Comparison of ENCODE assay signal across 12 mouse cellular contexts in genomic region chr11:81897547-81898354, GRCm38 (mm10). TPM values are rescaled to one million over a fixed set of nuclear protein-coding genes. Genes with fewer than 3 reads are reported as not detected.
A peak's percentile ranks its signal among the peaks of the same experiment; 100 is the strongest.
DNase-seq lines count a peak whose midpoint lies in the region; ATAC-seq and TF ChIP-seq lines count a peak whose summit lies in the region.
"Had no signal": no experiment of that assay in that cellular context is flagged by ENCODE, and none has a peak within 500 bp of the region (broad histone marks: within the 10 kb centered on the region; RNA-seq: fewer than 3 reads in every experiment).

No protein-coding gene starts in this region.

- H3K27ac ChIP-seq in forebrain, embryonic 11.5 days (ENCODE audit: low read depth, low read length) = no peak overlapping the region
- peak overlapping the region; percentile 82 for H3K27ac ChIP-seq in neural tube, embryonic 13.5 days (replicated peaks)
- no peak overlapping the region for H3K27ac ChIP-seq in liver, postnatal 0 days (ENCODE audit: low read depth)
- H3K27ac ChIP-seq: embryonic facial prominence, embryonic 15.5 days; macrophage had no signal

- no peaks in the 10 kb centered on the region for H3K9me3 ChIP-seq in forebrain, embryonic 11.5 days (ENCODE audit: control insufficient read depth, low read length)
- H3K9me3 ChIP-seq in neural tube, embryonic 13.5 days = no peaks in the 10 kb centered on the region
- no peaks in the 10 kb centered on the region for H3K9me3 ChIP-seq in liver, postnatal 0 days (ENCODE audit: low read length)
- H3K9me3 ChIP-seq: embryonic facial prominence, embryonic 15.5 days had no signal

- peak; percentile 16 for DNase-seq in adrenal gland, postnatal 25 days
- DNase-seq in forebrain, embryonic 11.5 days (ENCODE audit: low spot score) = no peak
- peak; percentile 44 to 59 for DNase-seq in layer of hippocampus, adult 18-20 months (ENCODE audit: low spot score in 2 of 2)
- DNase-seq in lung, postnatal 4 days = no peak
- no peak for DNase-seq in urinary bladder, postnatal 4 days (ENCODE audit: low spot score in 2 of 2)
- DNase-seq in liver, postnatal 0 days = no peak
- DNase-seq in liver = no peak
- DNase-seq: kidney, adult 9 months had no signal

- no peak for ATAC-seq in forebrain, embryonic 11.5 days (replicated peaks; ENCODE audit: low FRiP score)
- peak; percentile 79 for ATAC-seq in neural tube, embryonic 13.5 days (ENCODE audit: low read depth)
- ATAC-seq in liver, postnatal 0 days = no peak

- H3K4me2 ChIP-seq in forebrain, embryonic 11.5 days (ENCODE audit: low read depth, low read length, severe bottlenecking) = no peak overlapping the region
- no peak overlapping the region for H3K4me2 ChIP-seq in neural tube, embryonic 13.5 days
- no peak overlapping the region for H3K4me2 ChIP-seq in liver, postnatal 0 days (ENCODE audit: low read depth, low read length)
- H3K4me2 ChIP-seq: embryonic facial prominence, embryonic 15.5 days had no signal

- TF ChIP-seq EP300 in liver, postnatal 0 days (IDR thresholded peaks at IDR 0.05; ENCODE audit: low read depth) = no peak

- no peaks in the 10 kb centered on the region for H3K27me3 ChIP-seq in forebrain, embryonic 11.5 days (ENCODE audit: control insufficient read depth, insufficient read depth, low read length)
- no peaks in the 10 kb centered on the region for H3K27me3 ChIP-seq in neural tube, embryonic 13.5 days
- no peaks in the 10 kb centered on the region for H3K27me3 ChIP-seq in liver, postnatal 0 days (ENCODE audit: insufficient read depth, low read length)
- H3K27me3 ChIP-seq: embryonic facial prominence, embryonic 15.5 days had no signal

- 3% methylated on average over 8 of the region's 8 CpGs for WGBS in forebrain, embryonic 11.5 days
- WGBS in neural tube, embryonic 13.5 days = 5% methylated on average over 8 of the region's 8 CpGs
- WGBS in liver, postnatal 0 days (ENCODE audit: insufficient replicate concordance) = 12% methylated on average over 8 of the region's 8 CpGs

- no peaks in the 10 kb centered on the region for H3K36me3 ChIP-seq in forebrain, embryonic 11.5 days (ENCODE audit: control insufficient read depth, insufficient read depth, low read length)
- no peaks in the 10 kb centered on the region for H3K36me3 ChIP-seq in neural tube, embryonic 13.5 days
- H3K36me3 ChIP-seq in liver, postnatal 0 days (replicated peaks; ENCODE audit: insufficient read depth, low read length) = no peaks in the 10 kb centered on the region
- H3K36me3 ChIP-seq: embryonic facial prominence, embryonic 15.5 days had no signal

- H3K9ac ChIP-seq in forebrain, embryonic 11.5 days (ENCODE audit: low read length) = peak overlapping the region; percentile 23; the same call in 1 of the 2 replicates
- 0 out of 2 replicates have a peak overlapping the region, but pooled peaks have one; percentile 5 for H3K9ac ChIP-seq in neural tube, embryonic 13.5 days
- H3K9ac ChIP-seq in liver, postnatal 0 days (replicated peaks) = no peak overlapping the region
- H3K9ac ChIP-seq: embryonic facial prominence, embryonic 15.5 days had no signal

- no peak overlapping the region for H3K4me3 ChIP-seq in forebrain, embryonic 11.5 days (ENCODE audit: low read depth, low read length)
- no peak overlapping the region for H3K4me3 ChIP-seq in neural tube, embryonic 13.5 days
- no peak overlapping the region for H3K4me3 ChIP-seq in liver, postnatal 0 days (ENCODE audit: low read depth, low read length)
- H3K4me3 ChIP-seq: embryonic facial prominence, embryonic 15.5 days had no signal

- H3K4me1 ChIP-seq in forebrain, embryonic 11.5 days (replicated peaks; ENCODE audit: control insufficient read depth, insufficient read depth, low read length) = peaks cover 5% of the 10 kb centered on the region; the same call in 1 of the 2 replicates
- H3K4me1 ChIP-seq in neural tube, embryonic 13.5 days (replicated peaks) = peaks cover 16% of the 10 kb centered on the region
- H3K4me1 ChIP-seq in liver, postnatal 0 days (ENCODE audit: insufficient read depth) = no peaks in the 10 kb centered on the region
- H3K4me1 ChIP-seq: embryonic facial prominence, embryonic 15.5 days had no signal

- no peak for TF ChIP-seq CTCF in liver, postnatal 0 days (IDR thresholded peaks at IDR 0.05; ENCODE audit: low read depth)

RNA-seq across cellular contexts. Expression of gene 5530401A14Rik, which starts 37.3 kb away (rescaled TPM):
- total RNA-seq in adrenal gland, postnatal 25 days (2021) = 0.12 TPM in 1 of 2 replicates, not detected in the other
- not detected in 2 replicates for polyA plus RNA-seq in forebrain, embryonic 11.5 days (2014; fragmentation: Nextera tagmentation; extraction: Ambion mirVana)
- under 1 TPM; 0.12 to 0.13 TPM for total RNA-seq in layer of hippocampus, adult 18-20 months (2021)
- polyA plus RNA-seq in neural tube, embryonic 13.5 days (2015; fragmentation: Nextera tagmentation; extraction: Ambion mirVana) = 0.27 and 0.37 TPM in 2 replicates
- polyA plus RNA-seq in liver, postnatal 0 days (2015; fragmentation: Nextera tagmentation; extraction: Ambion mirVana) = not detected in 2 replicates
- polyA plus RNA-seq: macrophage; stomach, embryonic 14.5 days had no signal

Comparison
In these comparisons a context has a peak if more than half of its experiments do, and no peak if none do; other contexts are left out.
1. DNase-seq: peak in adrenal gland, postnatal 25 days (single experiment) and layer of hippocampus, adult 18-20 months (2 of 2); none in forebrain, embryonic 11.5 days (single experiment), lung, postnatal 4 days (0 of 2), urinary bladder, postnatal 4 days (0 of 2), liver, postnatal 0 days (single experiment) and liver (single experiment).